Mouse (Mus musculus) embryonic facial prominence, embryonic 13.5 days (tissue): Measurements from ENCODE around the gene Syt13. TPM values are rescaled to one million over a fixed set of nuclear protein-coding genes. Genes with fewer than 3 reads are reported as not detected.

Experiments
- ATAC-seq: fragments of 200-750 bp; cut with Nextera tagmentation; 2 replicates; pipeline ENCODE4 v1.8.0; 2017; ENCODE audit warnings: low read depth; ENCODE audit not compliant: insufficient number of reproducible peaks, insufficient read depth, low FRiP score, low TSS enrichment
- H3K27ac ChIP-seq: fragments of 300-500 bp; sonication (generic); 2 replicates; pipeline ENCODE4 v1.5.1; 2015; ENCODE audit warnings: moderate library complexity, mild to moderate bottlenecking, inconsistent platforms
- H3K27me3 ChIP-seq: fragments of 300-500 bp; sonication (generic); 2 replicates; pipeline ENCODE4 v1.6.1; 2015; ENCODE audit warnings: mild to moderate bottlenecking, inconsistent platforms
- H3K36me3 ChIP-seq: fragments of 300-500 bp; sonication (generic); 2 replicates; pipeline ENCODE4 v1.6.1; 2015; ENCODE audit warnings: mild to moderate bottlenecking, inconsistent platforms
- H3K4me1 ChIP-seq: fragments of 300-500 bp; sonication (generic); 2 replicates; pipeline ENCODE4 v1.6.1; 2015; ENCODE audit warnings: inconsistent platforms
- H3K4me2 ChIP-seq: fragments of 300-500 bp; sonication (generic); 2 replicates; pipeline ENCODE4 v1.6.1; 2015; ENCODE audit warnings: moderate library complexity, mild to moderate bottlenecking, inconsistent platforms
- H3K4me3 ChIP-seq: fragments of 300-500 bp; sonication (generic); 2 replicates; pipeline ENCODE4 v1.5.1; 2015; ENCODE audit warnings: mild to moderate bottlenecking, inconsistent platforms
- H3K9ac ChIP-seq: fragments of 300-500 bp; sonication (generic); 2 replicates; pipeline ENCODE4 v1.6.1; 2015; ENCODE audit warnings: mild to moderate bottlenecking, inconsistent platforms
- H3K9me3 ChIP-seq: fragments of 300-500 bp; sonication (generic); 2 replicates; pipeline ENCODE4 v1.6.1; 2016; ENCODE audit warnings: inconsistent platforms
- WGBS: fragments of 180-500 bp; shearing (Covaris S2); methylation state at CpG from one replicate; pipeline ENCODE4 v1.1.7; 2015; ENCODE audit warnings: mixed read lengths; 5-methylcytosine and 5-hydroxymethylcytosine counted together
- polyA plus RNA-seq: library from polyadenylated mRNA; unstranded; fragments of >200 nt; fragmentation: Nextera tagmentation; extraction: Ambion mirVana; gene quantifications from 2 replicates; pipeline ENCODE4 v1.2.1, GENCODE M21; 2015

Gene Syt13
- polyA plus RNA-seq, 1 experiment from 2014 or later = 4.2 TPM

DNA sequence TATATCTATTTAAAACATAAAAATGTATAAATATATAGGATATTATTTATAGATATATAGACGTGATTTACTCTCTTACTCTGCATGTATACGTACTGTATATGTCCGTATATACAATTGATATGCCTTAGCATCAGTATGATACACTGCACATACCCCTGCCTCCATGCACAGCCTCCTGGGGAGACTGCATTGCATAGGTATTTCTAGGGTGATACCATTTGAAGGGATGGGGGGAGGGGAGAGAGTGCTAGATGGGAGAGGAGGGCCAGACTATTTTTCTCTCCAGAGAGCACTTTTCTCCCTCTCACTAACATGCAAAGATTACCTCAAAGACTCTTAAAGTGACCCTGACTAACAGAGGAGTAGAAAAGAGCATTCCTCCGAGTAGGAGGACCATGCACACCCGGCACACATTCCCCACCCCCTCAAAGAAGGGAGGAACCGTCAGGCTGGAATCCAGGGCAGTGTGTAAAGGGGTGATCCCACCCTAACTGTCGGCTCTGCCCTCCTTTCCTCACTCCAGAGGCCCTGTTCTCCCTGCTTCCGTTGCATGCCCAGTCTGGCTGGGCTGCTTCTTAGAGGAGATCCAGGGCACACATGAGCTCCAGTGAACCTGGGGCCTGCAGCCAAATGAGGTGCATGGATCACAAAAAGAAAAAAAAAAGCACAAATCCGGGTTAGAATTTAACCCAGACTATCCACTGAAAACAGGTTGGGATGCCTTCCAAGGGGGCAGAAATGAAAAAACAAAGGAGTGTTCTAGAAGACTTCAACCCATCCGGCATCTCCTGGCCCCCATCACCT, 52.3 kb downstream of the Syt13 start:
- ATAC-seq = no peak
- Histone ChIP-seq H3K27ac (peak overlapping the region; percentile 73), H3K9me3 (no peaks in the 10 kb centered on the region), H3K27me3 (no peaks in the 10 kb centered on the region), H3K9ac (peak overlapping the region; percentile 44; the same call in 1 of the 2 replicates), H3K4me1 (peaks cover 16% of the 10 kb centered on the region), H3K4me3 (no peak overlapping the region), H3K4me2 (no peak overlapping the region; the same call in 1 of the 2 replicates), H3K36me3 (peaks cover 45% of the 10 kb centered on the region)
- 26% methylated on average over 10 of the region's 10 CpGs for WGBS

DNA sequence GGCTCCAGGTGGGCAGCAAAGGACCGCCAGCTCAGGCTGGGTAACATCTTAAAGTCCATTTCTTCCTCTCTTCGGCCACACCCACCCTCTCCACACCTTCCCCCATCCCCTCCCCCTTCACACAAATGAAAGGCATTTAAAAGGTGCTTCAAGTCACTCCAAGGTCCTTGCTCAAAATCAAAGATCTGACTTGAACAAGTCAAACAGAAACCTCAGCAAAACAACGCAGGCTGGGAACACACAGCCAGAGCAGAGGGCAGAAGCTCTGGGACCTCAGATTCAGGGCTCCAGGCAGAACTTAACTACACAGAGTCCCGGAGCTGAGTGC, 52.9 kb downstream of the Syt13 start:
- H3K9ac ChIP-seq = peak overlapping the region; percentile 44; the same call in 1 of the 2 replicates
- H3K4me1 ChIP-seq = peaks cover 16% of the 10 kb centered on the region
- H3K27me3 ChIP-seq = no peaks in the 10 kb centered on the region
- peaks cover 50% of the 10 kb centered on the region for H3K36me3 ChIP-seq
- no peak overlapping the region for H3K4me3 ChIP-seq
- ATAC-seq = no peak
- no peaks in the 10 kb centered on the region for H3K9me3 ChIP-seq
- peak overlapping the region; percentile 73; the same call in 1 of the 2 replicates for H3K27ac ChIP-seq
- 49% methylated on average over 4 of the region's 4 CpGs for WGBS
- no peak overlapping the region for H3K4me2 ChIP-seq

DNA sequence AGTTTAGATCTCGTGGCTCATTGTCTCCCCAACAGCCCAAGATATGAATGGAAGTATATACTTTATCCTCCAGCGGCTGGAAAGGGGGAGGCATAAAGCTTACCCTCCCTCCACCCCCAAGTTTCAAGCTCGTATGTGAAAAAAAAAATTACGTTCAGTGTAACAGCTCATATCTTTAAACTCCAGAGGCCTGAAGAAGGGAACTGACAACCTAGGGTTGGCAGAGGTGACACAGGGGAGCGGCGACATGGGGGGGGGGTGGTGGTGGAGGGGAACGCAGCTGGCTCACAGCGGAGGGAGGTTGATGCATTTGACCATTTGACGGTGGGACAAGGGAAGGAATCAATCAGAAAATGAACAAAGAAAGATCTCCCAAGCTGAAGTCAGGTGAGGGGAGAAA, 56.2 kb downstream of the Syt13 start:
- no peaks in the 10 kb centered on the region for H3K27me3 ChIP-seq
- ATAC-seq = no peak
- 84% methylated on average over 9 of the region's 9 CpGs for WGBS
- H3K4me2 ChIP-seq = no peak overlapping the region
- H3K4me3 ChIP-seq = no peak overlapping the region
- H3K4me1 ChIP-seq = peaks cover 16% of the 10 kb centered on the region
- no peak overlapping the region for H3K9ac ChIP-seq
- no peak overlapping the region for H3K27ac ChIP-seq
- peaks cover 72% of the 10 kb centered on the region for H3K36me3 ChIP-seq
- no peaks in the 10 kb centered on the region for H3K9me3 ChIP-seq

DNA sequence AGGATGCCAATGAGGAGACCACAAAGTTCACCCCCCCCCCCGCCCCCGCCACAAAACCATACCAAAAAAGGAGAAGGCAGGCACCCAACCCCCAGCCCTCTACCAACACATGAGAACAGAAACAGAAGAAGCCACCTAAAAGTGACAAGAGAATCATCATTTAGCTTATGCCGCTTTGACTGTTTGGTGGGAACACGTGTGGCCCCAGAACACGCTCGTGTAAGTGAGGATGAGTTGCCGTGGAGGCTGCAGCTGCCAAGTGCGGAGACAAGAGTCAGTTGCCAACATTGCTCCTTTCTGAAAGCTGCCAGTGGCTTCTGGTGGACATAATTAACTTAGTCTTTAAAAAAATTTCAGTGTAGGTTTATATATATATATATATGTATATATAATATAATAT, 56.6 kb downstream of the Syt13 start:
- Histone ChIP-seq H3K9me3 (no peaks in the 10 kb centered on the region), H3K9ac (no peak overlapping the region), H3K27ac (no peak overlapping the region), H3K4me3 (no peak overlapping the region), H3K4me1 (peaks cover 16% of the 10 kb centered on the region), H3K27me3 (no peaks in the 10 kb centered on the region), H3K4me2 (no peak overlapping the region), H3K36me3 (peaks cover 77% of the 10 kb centered on the region)
- ATAC-seq = no peak
- 90% methylated on average over 8 of the region's 8 CpGs for WGBS

DNA sequence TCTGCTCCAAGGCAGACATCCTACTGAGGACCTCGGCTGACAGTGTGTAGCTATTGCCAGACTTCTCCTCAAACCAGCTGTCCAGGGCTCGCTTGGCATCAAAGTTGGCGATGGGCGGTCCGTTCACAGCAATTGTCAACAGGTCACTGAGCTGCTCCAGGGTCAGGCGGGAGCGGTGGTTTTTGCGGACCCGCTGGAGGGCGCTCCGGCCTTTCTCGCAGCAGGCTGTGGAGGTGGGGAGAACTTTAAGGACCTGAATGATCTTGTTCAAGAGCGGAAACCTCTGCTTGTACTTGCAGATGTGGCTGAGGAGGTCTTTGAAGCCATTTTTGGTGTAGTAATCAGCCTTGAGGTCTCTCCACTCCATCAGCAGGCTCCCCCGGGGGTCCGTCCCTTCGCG, 57.2 kb downstream of the Syt13 start:
- no peak for ATAC-seq
- H3K36me3 ChIP-seq = peaks cover 82% of the 10 kb centered on the region
- WGBS = 90% methylated on average over 17 of the region's 17 CpGs

DNA sequence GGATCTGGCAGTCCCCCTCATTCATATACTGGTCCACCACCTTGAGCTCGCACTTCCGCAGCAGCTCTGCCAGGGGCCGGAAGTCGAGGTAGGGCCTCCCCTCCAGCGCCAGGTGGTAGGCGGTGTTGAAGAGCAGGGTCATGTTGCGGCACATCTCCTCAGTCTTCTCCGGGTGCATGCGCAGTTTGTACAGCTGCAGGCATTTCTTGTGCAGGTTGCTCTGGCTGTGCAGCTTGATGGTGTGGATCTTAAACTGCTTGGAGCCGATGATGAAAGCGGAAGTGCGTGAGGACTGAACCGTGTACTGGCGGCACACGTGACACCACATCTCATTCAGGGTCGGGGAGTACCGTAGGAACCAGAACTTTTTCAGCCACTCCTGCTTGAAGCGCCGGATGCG, 58.7 kb downstream of the Syt13 start:
- H3K36me3 ChIP-seq = peaks cover 89% of the 10 kb centered on the region
- H3K4me1 ChIP-seq = no peaks in the 10 kb centered on the region
- no peak overlapping the region for H3K27ac ChIP-seq
- no peak for ATAC-seq
- 97% methylated on average over 20 of the region's 20 CpGs for WGBS
- no peak overlapping the region for H3K4me2 ChIP-seq
- H3K4me3 ChIP-seq = no peak overlapping the region
- no peaks in the 10 kb centered on the region for H3K27me3 ChIP-seq
- H3K9me3 ChIP-seq = no peaks in the 10 kb centered on the region
- H3K9ac ChIP-seq = no peak overlapping the region

More for the DNA sequence above, 57.2 kb downstream of the Syt13 start:
- Histone ChIP-seq H3K27me3 (no peaks in the 10 kb centered on the region), H3K4me3 (no peak overlapping the region), H3K4me2 (no peak overlapping the region), H3K9ac (no peak overlapping the region), H3K4me1 (peaks cover 15% of the 10 kb centered on the region), H3K27ac (no peak overlapping the region), H3K9me3 (no peaks in the 10 kb centered on the region)

DNA sequence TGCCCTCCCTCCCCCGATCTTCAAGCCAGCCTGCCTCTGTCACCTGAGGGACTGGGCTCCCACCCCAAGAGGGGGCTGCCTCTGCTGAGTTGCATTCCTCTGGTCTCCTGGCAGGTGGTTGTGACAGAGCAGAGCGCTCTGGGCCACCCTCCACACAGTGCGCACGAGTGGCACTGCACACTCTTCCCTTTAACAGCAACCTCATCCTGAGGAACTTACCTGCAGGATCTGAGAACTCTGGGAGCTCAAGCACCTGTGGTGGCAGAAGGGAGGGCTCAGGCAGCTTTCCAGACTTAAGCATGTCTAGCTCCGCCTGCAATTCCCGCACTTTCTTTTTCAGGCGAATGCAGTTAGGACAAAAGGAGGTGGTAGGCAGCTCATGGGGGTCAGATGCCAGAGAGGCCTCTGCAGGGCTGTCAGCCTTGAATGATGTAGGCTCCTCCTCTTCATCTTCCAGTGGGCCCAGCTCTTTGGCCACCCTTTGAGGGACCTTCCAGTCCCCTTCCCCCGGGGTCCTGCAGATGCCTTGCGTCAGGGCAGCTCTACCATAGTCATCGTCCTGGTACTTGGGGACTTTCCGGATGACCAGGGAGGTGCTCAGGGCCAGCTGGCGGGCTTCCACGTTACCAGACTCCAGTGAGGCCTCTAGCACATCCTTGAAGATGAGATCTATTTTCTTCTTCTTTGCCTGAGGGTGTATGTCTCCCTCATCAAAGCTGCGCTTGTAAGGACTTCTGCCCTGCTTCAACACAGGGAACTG, 60.3 kb downstream of the Syt13 start:
- Histone ChIP-seq H3K4me3 (no peak overlapping the region), H3K27me3 (no peaks in the 10 kb centered on the region), H3K4me1 (no peaks in the 10 kb centered on the region), H3K9me3 (no peaks in the 10 kb centered on the region), H3K9ac (no peak overlapping the region), H3K4me2 (no peak overlapping the region), H3K36me3 (peaks cover 91% of the 10 kb centered on the region), H3K27ac (no peak overlapping the region)
- 74% methylated on average over 14 of the region's 14 CpGs for WGBS
- ATAC-seq = no peak; the same call in 1 of the 2 replicates

DNA sequence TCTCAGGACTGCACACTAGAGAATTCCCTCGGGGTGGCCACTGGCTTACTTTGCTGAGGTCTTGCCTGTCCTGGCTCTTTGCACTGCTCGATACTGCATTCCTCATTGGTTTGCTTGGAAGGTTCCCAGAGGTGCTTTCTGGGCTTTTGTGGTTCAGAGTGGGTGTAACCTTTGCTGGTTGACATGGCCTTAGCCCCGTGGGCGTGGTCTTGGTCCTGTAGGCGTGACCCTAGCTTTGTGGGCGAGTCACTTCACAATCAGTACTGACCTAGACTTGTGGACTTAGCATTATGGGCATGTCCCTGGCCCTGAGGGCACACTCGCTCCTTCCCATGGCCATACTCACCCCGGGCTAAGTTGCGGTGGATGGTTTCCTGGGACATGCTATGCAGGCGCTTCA, 65.3 kb downstream of the Syt13 start:
- H3K9ac ChIP-seq = no peak overlapping the region
- H3K4me1 ChIP-seq = peaks cover 23% of the 10 kb centered on the region
- H3K4me3 ChIP-seq = no peak overlapping the region
- 87% methylated on average over 10 of the region's 10 CpGs for WGBS
- H3K36me3 ChIP-seq = peaks cover 77% of the 10 kb centered on the region
- no peak overlapping the region for H3K27ac ChIP-seq
- H3K27me3 ChIP-seq = no peaks in the 10 kb centered on the region
- no peak for ATAC-seq
- no peaks in the 10 kb centered on the region for H3K9me3 ChIP-seq
- H3K4me2 ChIP-seq = no peak overlapping the region

DNA sequence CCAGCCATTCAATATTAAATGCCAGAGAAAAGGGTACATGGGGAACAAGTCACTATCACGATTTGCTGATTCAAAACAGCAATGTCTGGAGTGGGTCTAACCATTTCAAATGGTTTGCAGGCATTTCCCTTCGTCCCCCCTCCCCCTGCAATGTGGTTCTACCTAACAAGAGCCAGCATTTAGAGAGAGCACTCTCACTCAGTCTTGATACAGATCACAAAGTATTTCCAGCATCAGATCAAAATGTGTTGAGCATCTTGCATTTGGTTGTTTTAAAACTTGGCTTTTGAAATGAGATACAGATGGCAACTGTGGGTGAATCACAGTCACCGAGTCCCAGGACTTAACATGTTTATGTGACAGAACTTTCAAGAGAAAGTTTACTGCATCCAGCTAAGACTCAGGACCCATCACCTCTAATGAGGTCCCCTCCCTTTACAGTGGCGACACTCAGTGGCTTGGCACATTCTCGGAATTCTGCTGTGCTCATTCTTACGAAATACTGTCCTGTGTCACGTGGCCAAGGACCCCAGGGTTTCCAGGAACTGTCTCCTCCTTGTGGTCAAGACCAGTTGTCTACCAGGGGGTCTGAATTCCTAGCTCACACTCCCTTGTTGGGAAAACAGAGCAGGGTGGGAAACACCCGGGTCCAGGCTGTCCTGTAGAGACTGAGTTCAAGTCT, 67.8 kb downstream of the Syt13 start:
- 39% methylated on average over 8 of the region's 8 CpGs for WGBS
- peak overlapping the region; percentile 60 for H3K27ac ChIP-seq
- peaks cover 80% of the 10 kb centered on the region for H3K36me3 ChIP-seq

DNA sequence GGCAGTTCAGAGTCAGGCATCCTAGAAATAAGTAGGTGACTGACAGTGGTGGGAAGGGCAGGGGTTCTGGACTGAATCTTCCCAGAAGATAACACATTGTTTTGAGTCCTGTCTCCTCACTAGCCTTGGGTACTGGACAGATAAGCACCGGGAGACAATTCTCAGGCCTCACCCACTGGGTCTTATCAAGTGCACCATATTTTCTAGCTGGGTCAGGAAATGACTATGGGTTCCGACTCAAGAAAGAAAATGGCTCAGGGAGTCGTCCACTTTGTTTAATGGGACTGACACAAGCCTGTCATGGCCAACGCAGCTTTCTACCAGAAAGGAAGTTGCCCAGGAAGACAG, 68.3 kb downstream of the Syt13 start:
- H3K4me2 ChIP-seq = no peak overlapping the region
- no peak overlapping the region for H3K9ac ChIP-seq
- H3K9me3 ChIP-seq = no peaks in the 10 kb centered on the region
- H3K4me1 ChIP-seq = peaks cover 36% of the 10 kb centered on the region
- H3K4me3 ChIP-seq = no peak overlapping the region
- peaks cover 78% of the 10 kb centered on the region for H3K36me3 ChIP-seq
- peak overlapping the region; percentile 60 for H3K27ac ChIP-seq
- no peak for ATAC-seq
- H3K27me3 ChIP-seq = no peaks in the 10 kb centered on the region
- WGBS = 78% methylated on average over 4 of the region's 4 CpGs

More for the DNA sequence above, 67.8 kb downstream of the Syt13 start:
- no peak overlapping the region for H3K9ac ChIP-seq
- H3K4me1 ChIP-seq = peaks cover 31% of the 10 kb centered on the region
- no peak overlapping the region for H3K4me2 ChIP-seq
- H3K27me3 ChIP-seq = no peaks in the 10 kb centered on the region
- H3K9me3 ChIP-seq = no peaks in the 10 kb centered on the region
- no peak for ATAC-seq
- H3K4me3 ChIP-seq = no peak overlapping the region

DNA sequence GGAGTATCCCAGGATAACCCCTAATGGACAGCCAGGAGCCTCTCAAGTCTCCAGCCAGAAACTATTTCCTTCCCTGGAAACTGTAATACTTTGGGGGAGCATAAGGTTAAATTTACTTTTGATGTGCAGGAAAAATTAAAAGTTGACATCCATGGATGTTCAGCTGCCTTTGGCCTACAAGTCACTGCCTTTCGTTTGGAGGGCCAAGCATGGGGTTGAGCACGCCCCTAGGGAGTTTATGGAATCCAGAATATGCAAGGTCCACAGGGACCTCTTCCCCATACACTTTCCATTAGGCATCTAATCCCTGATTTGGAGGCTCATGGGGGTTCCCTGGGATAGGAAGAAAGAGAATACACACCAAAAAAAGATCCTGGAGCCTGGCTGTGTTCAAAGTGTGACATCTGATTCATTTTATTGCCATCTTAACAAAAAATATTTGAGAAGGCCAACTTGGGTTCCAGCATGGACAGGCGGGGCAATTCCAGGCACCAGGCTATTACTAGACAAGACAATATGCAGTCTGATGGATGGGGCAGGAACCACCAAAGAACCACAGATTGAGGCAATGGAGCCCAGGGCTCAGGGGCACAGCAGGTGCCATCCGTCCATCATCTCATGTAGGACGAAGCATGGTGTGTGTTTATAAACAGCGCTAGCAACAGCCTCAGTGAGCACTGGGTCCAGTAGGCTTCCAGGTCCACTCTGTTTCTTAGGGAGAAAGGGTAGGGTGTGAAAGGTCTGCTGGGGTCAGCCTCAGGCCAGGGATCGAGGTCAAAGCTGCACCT, 69.6 kb downstream of the Syt13 start:
- Histone ChIP-seq H3K4me2 (no peak overlapping the region), H3K36me3 (peaks cover 76% of the 10 kb centered on the region), H3K4me3 (no peak overlapping the region), H3K27me3 (no peaks in the 10 kb centered on the region), H3K27ac (no peak overlapping the region), H3K4me1 (peaks cover 46% of the 10 kb centered on the region), H3K9me3 (no peaks in the 10 kb centered on the region), H3K9ac (no peak overlapping the region)
- no peak for ATAC-seq
- 78% methylated on average over 7 of the region's 7 CpGs for WGBS
